In the genomic region with DNA sequence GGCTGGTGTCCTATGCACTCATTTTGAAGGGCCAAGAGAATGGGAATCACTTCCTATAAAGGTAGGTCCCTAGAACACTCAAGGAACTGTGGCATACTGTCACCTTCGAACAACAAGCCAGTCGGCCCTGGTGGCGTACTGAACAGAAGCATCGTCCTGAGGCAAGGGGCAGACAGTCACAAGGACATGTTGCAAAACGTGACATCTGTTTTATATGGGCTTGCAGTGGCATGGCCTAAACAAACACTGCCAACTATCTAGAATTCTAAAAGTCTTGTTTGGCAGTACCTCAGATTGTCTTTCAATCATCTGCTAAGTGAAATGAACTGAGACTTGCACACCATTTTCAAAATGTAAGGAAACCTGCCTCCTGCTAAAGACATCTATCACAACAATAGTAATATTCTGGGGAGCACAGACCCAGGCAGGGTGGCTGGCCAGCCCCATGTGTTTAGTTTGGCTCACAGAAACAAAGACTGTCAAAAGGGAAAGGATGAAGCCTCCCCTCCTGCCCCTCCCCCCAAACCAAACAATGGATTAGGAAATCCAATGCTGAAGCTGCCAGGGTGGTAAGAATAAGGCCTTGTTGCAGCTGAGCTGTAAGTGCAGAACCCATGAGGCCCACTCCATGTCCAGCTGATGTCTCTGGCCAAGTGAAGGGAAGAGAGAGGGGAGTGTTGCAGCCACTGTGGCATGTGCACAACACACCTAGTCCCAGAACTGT, we compare ENCODE assay signal across 8 mouse cellular contexts. TPM values are rescaled to one million over a fixed set of nuclear protein-coding genes. Genes with fewer than 3 reads are reported as not detected.
A peak's percentile ranks its signal among the peaks of the same experiment; 100 is the strongest.
DNase-seq lines count a peak whose midpoint lies in the region; ATAC-seq and TF ChIP-seq lines count a peak whose summit lies in the region.

No protein-coding gene starts in this region.

- no peak for TF ChIP-seq CTCF in liver, embryonic 14.5 days (IDR thresholded peaks at IDR 0.05; ENCODE audit: low read depth)
- TF ChIP-seq CTCF in stomach, postnatal 0 days (IDR thresholded peaks at IDR 0.05; ENCODE audit: low read depth) = no peak

- H3K27ac ChIP-seq in heart, embryonic 16.5 days (ENCODE audit: low read length) = peak overlapping the region; percentile 36
- H3K27ac ChIP-seq in liver, embryonic 14.5 days = no peak overlapping the region
- H3K27ac ChIP-seq in stomach, postnatal 0 days (replicated peaks) = no peak overlapping the region

- 64% methylated on average over 5 of the region's 5 CpGs for WGBS in heart, embryonic 16.5 days
- 66% methylated on average over 5 of the region's 5 CpGs for WGBS in liver, embryonic 14.5 days (ENCODE audit: insufficient replicate concordance)
- WGBS in stomach, postnatal 0 days = 69% methylated on average over 5 of the region's 5 CpGs

- no peaks in the 10 kb centered on the region; the same call in 1 of the 2 replicates for H3K36me3 ChIP-seq in heart, embryonic 16.5 days (ENCODE audit: control insufficient read depth, insufficient read depth)
- H3K36me3 ChIP-seq in liver, embryonic 14.5 days (replicated peaks; ENCODE audit: control insufficient read depth, insufficient read depth, low read depth) = no peaks in the 10 kb centered on the region
- H3K36me3 ChIP-seq in stomach, postnatal 0 days (ENCODE audit: control insufficient read depth, insufficient read depth, low read length) = no peaks in the 10 kb centered on the region

- no peaks in the 10 kb centered on the region for H3K27me3 ChIP-seq in heart, embryonic 16.5 days (ENCODE audit: control insufficient read depth, insufficient read depth, low read length)
- H3K27me3 ChIP-seq in liver, embryonic 14.5 days (ENCODE audit: control insufficient read depth, insufficient read depth, low read length) = no peaks in the 10 kb centered on the region
- H3K27me3 ChIP-seq in stomach, postnatal 0 days (ENCODE audit: control insufficient read depth, insufficient read depth, low read length) = no peaks in the 10 kb centered on the region

- no peak overlapping the region for H3K4me3 ChIP-seq in heart, embryonic 16.5 days (ENCODE audit: low read length)
- no peak overlapping the region for H3K4me3 ChIP-seq in liver, embryonic 14.5 days (ENCODE audit: insufficient read depth in 1 of 2, low read depth in 2 of 2, low read length in 2 of 2)
- H3K4me3 ChIP-seq in stomach, postnatal 0 days (ENCODE audit: low read depth, low read length) = no peak overlapping the region

- peak; percentile 30 to 49 for DNase-seq in cerebellum, postnatal 10 days
- no peak for DNase-seq in cerebellum, adult 11 months
- DNase-seq in brain, embryonic 18.5 days (ENCODE audit: low read depth, low spot score) = peak; percentile 20
- peak in 2 of 3 experiments; percentile 5 to 9 for DNase-seq in liver, embryonic 14.5 days (ENCODE audit: low read depth in 3 of 3, low spot score in 3 of 3)
- peak; percentile 22 for DNase-seq in stomach, postnatal 0 days (ENCODE audit: low spot score)
- no peak for DNase-seq in frontal cortex, postnatal 36 days (ENCODE audit: low spot score in 2 of 2)
- no peak for DNase-seq in cerebellum, postnatal 36 days

- H3K9me3 ChIP-seq in heart, embryonic 16.5 days (replicated peaks; ENCODE audit: control insufficient read depth, low read length) = no peaks in the 10 kb centered on the region
- no peaks in the 10 kb centered on the region for H3K9me3 ChIP-seq in liver, embryonic 14.5 days (ENCODE audit: control insufficient read depth, low read length)
- no peaks in the 10 kb centered on the region for H3K9me3 ChIP-seq in stomach, postnatal 0 days (ENCODE audit: control insufficient read depth, low read length)

- H3K4me2 ChIP-seq in heart, embryonic 16.5 days (ENCODE audit: low read depth, low read length) = no peak overlapping the region
- H3K4me2 ChIP-seq in liver, embryonic 14.5 days (ENCODE audit: low read depth) = no peak overlapping the region
- H3K4me2 ChIP-seq in stomach, postnatal 0 days (replicated peaks; ENCODE audit: low read depth) = no peak overlapping the region

- no peak; the same call in 1 of the 2 replicates for ATAC-seq in heart, embryonic 16.5 days (replicated peaks; ENCODE audit: extremely low read depth, insufficient read depth, low FRiP score)
- no peak for ATAC-seq in liver, embryonic 14.5 days (ENCODE audit: insufficient read depth)
- ATAC-seq in stomach, postnatal 0 days (ENCODE audit: low FRiP score, low TSS enrichment) = peak; percentile 38; the same call in 1 of the 2 replicates

- H3K4me1 ChIP-seq in heart, embryonic 16.5 days (ENCODE audit: control insufficient read depth, insufficient read depth, low read length) = peaks cover 35% of the 10 kb centered on the region
- H3K4me1 ChIP-seq in liver, embryonic 14.5 days (replicated peaks; ENCODE audit: control insufficient read depth in 2 of 2, insufficient read depth in 2 of 2, low read length in 1 of 2) = peaks cover 0 to 5% of the 10 kb centered on the region in 2 experiments; a peak in 1 of 4 replicates
- peaks cover 5% of the 10 kb centered on the region; the same call in 1 of the 2 replicates for H3K4me1 ChIP-seq in stomach, postnatal 0 days (replicated peaks; ENCODE audit: control insufficient read depth, insufficient read depth)

- no peak overlapping the region for H3K9ac ChIP-seq in heart, embryonic 16.5 days (ENCODE audit: low read length)
- no peak overlapping the region for H3K9ac ChIP-seq in liver, embryonic 14.5 days (replicated peaks)
- no peak overlapping the region for H3K9ac ChIP-seq in stomach, postnatal 0 days (ENCODE audit: low read length)

- no peak for TF ChIP-seq EP300 in liver, embryonic 14.5 days (IDR thresholded peaks at IDR 0.05; ENCODE audit: low read depth)
- TF ChIP-seq EP300 in stomach, postnatal 0 days (optimal IDR thresholded peaks at IDR 0.05) = no peak

RNA-seq across cellular contexts. Expression of a gene that starts 41.7 kb away (rescaled TPM):
- polyA plus RNA-seq in heart, embryonic 16.5 days (2015; fragmentation: Nextera tagmentation; extraction: Ambion mirVana) = 5.1 and 5.6 TPM in 2 replicates
- polyA plus RNA-seq in liver, embryonic 14.5 days (2012; rRNA removed) = 0.17 and 0.26 TPM in 2 replicates
- 0.28 and 0.50 TPM in 2 replicates for polyA plus RNA-seq in liver, embryonic 14.5 days (2014; fragmentation: Nextera tagmentation; extraction: Ambion mirVana)
- 4.5 and 5.2 TPM in 2 replicates for polyA plus RNA-seq in stomach, postnatal 0 days (2015; fragmentation: Nextera tagmentation; extraction: Ambion mirVana)

Comparison
In these comparisons a context has a peak if more than half of its experiments do, and no peak if none do; other contexts are left out.
1. DNase-seq: peak in cerebellum, postnatal 10 days (2 of 2), brain, embryonic 18.5 days (single experiment), liver, embryonic 14.5 days (2 of 3) and stomach, postnatal 0 days (single experiment); none in cerebellum, adult 11 months (single experiment), frontal cortex, postnatal 36 days (0 of 2) and cerebellum, postnatal 36 days (0 of 2).